Mouse (Mus musculus): ENCODE data around the gene Cers6. TPM values are rescaled to one million over a fixed set of nuclear protein-coding genes. Genes with fewer than 3 reads are reported as not detected.

The Cers6 gene
- polyA plus RNA-seq, 1 experiment from 2014 or later, result 21.5 TPM

DNA sequence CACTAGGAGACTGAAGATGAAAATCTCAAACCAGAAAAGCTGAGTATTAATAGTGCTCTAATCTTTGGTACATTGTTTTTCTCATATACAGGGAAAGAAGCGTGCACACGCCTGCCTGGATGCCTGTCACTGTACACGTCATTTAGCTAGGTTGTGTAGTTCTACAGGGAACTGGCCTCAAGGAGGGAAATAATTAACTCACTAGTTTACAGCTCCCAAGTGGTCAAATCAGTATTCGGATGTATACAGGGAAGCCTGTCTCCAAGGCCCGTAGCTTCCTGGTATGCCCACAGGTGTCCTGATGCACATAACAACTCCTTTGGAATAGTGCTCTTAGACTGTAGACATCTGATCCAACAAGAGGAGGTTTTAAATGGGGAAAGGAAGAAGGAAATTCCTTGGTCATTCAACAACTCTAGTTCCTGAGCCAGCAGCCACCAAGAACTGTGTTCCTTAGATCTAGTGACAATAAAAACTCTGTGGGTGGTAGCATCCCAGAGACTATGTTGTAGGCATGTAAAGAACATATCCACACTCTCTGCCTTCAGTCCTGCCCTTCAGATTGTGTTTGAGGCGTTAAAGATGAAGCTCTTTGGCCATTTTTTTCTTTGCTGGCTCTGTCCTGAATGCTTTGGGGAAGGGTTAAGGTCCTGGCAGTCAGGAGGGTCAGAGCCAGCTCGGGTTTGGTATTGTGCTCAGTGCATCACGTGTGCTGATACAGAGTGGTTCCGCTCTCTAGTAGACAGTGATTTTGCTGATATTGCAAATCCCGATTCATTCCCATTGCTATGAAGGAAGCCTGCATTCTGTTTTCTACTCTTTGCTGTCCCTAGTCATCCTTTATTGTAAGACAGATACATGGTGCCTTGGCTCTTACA lies 65.9 kb downstream of the Cers6 start:
- 70% methylated on average over 10 of the region's 10 CpGs for WGBS
- H3K27ac ChIP-seq, result no peak overlapping the region
- no peak overlapping the region for H3K4me3 ChIP-seq (replicated peaks)
- H3K4me1 ChIP-seq (replicated peaks), result peaks cover 16% of the 10 kb centered on the region
- H3K4me2 ChIP-seq, result no peak overlapping the region
- no peak overlapping the region for H3K9ac ChIP-seq (replicated peaks)
- ATAC-seq (ENCODE audit: insufficient number of reproducible peaks, insufficient read depth, low FRiP score, low TSS enrichment, low read depth), result no peak
- H3K27me3 ChIP-seq, result no peaks in the 10 kb centered on the region
- H3K36me3 ChIP-seq, result no peaks in the 10 kb centered on the region
- H3K9me3 ChIP-seq, result no peaks in the 10 kb centered on the region

DNA sequence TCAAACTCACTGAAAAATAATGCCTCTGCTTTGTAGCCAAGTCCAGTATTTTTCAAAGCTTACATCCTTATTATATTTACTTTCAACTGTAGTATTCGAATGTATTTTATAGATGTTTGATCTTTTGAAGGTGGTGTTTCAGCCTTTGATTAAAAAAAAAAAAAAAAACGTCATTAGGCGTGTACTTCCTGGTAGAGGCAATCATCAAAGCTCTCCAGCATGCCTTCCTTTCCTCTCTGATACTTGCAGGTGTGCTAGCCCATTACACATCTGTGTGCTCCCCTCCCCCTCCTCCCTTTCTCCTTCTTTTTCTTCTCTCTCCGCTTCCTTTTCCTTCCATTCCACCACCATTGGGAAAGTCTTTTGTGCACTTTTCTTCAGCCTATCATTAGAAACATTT lies 71.0 kb downstream of the Cers6 start:
- Histone ChIP-seq H3K27ac (no peak overlapping the region), H3K27me3 (no peaks in the 10 kb centered on the region), H3K4me2 (no peak overlapping the region), H3K4me1 (replicated peaks) (peaks cover 3% of the 10 kb centered on the region; the same call in 1 of the 2 replicates), H3K9ac (replicated peaks) (no peak overlapping the region), H3K4me3 (replicated peaks) (no peak overlapping the region), H3K36me3 (peaks cover under 1% of the 10 kb centered on the region; the same call in 1 of the 2 replicates), H3K9me3 (0 out of 2 replicates have a peak, but pooled peaks cover 1% of the 10 kb centered on the region)
- ATAC-seq (ENCODE audit: insufficient number of reproducible peaks, insufficient read depth, low FRiP score, low TSS enrichment, low read depth), result no peak
- WGBS, result 53% methylated on average over 4 of the region's 4 CpGs

- WGBS, result 82% methylated on average over 4 of the region's 4 CpGs
- peaks cover 2% of the 10 kb centered on the region; the same call in 1 of the 2 replicates for H3K4me1 ChIP-seq (replicated peaks)
- 0 out of 2 replicates have a peak, but pooled peaks cover 4% of the 10 kb centered on the region for H3K9me3 ChIP-seq
- no peak for ATAC-seq (ENCODE audit: insufficient number of reproducible peaks, insufficient read depth, low FRiP score, low TSS enrichment, low read depth)
- H3K27ac ChIP-seq, result no peak overlapping the region
- H3K4me3 ChIP-seq (replicated peaks), result no peak overlapping the region
- H3K36me3 ChIP-seq, result peaks cover 4% of the 10 kb centered on the region; the same call in 1 of the 2 replicates
- no peak overlapping the region for H3K9ac ChIP-seq (replicated peaks)
- no peak overlapping the region for H3K4me2 ChIP-seq
- H3K27me3 ChIP-seq, result no peaks in the 10 kb centered on the region
Measured at GRCm38 (mm10) chr2:68932656-68933055, 71.4 kb downstream of the Cers6 start.

DNA sequence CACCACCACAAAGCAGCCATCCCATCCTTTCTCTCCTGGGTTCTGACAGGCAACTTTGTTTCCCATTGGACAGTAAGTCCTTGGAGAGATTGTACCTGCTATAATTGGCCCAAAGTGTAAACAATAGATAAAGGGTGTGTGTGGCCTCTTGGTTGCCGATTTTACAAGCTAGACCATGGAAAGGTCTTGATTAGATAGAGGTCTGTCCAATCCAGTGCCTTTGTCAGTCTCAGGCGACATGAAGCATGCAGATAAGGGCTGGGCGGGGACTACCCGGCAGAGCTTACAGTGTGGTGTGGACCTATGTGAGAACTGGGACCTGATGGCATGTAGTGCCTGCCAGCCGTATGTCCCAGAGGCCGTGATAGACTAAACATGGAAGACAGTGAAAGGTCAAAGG lies 73.4 kb downstream of the Cers6 start:
- Histone ChIP-seq H3K4me2 (no peak overlapping the region), H3K9me3 (0 out of 2 replicates have a peak, but pooled peaks cover 4% of the 10 kb centered on the region), H3K27ac (no peak overlapping the region), H3K4me1 (replicated peaks) (peaks cover 2% of the 10 kb centered on the region; the same call in 1 of the 2 replicates), H3K9ac (replicated peaks) (no peak overlapping the region), H3K27me3 (no peaks in the 10 kb centered on the region), H3K4me3 (replicated peaks) (no peak overlapping the region), H3K36me3 (peaks cover 4% of the 10 kb centered on the region; the same call in 1 of the 2 replicates)
- 79% methylated on average over 6 of the region's 6 CpGs for WGBS
- ATAC-seq (ENCODE audit: insufficient number of reproducible peaks, insufficient read depth, low FRiP score, low TSS enrichment, low read depth), result no peak

GRCm38 (mm10) chr2:68935721-68936294 lies 74.6 kb downstream of the Cers6 start:
- Histone ChIP-seq H3K9me3 (0 out of 2 replicates have a peak, but pooled peaks cover 4% of the 10 kb centered on the region), H3K27me3 (no peaks in the 10 kb centered on the region), H3K9ac (replicated peaks) (no peak overlapping the region), H3K4me2 (no peak overlapping the region), H3K27ac (no peak overlapping the region), H3K4me1 (replicated peaks) (no peaks in the 10 kb centered on the region; the same call in 1 of the 2 replicates), H3K36me3 (peaks cover 4% of the 10 kb centered on the region; the same call in 1 of the 2 replicates), H3K4me3 (replicated peaks) (no peak overlapping the region)
- WGBS, result 89% methylated on average over 2 of the region's 2 CpGs
- no peak for ATAC-seq (ENCODE audit: insufficient number of reproducible peaks, insufficient read depth, low FRiP score, low TSS enrichment, low read depth)

GRCm38 (mm10) chr2:68936773-68937172 lies 75.5 kb downstream of the Cers6 start:
- H3K36me3 ChIP-seq, result peaks cover 4% of the 10 kb centered on the region; the same call in 1 of the 2 replicates
- H3K9me3 ChIP-seq, result 0 out of 2 replicates have a peak, but pooled peaks cover 7% of the 10 kb centered on the region
- no peak overlapping the region for H3K4me3 ChIP-seq (replicated peaks)
- no peaks in the 10 kb centered on the region for H3K27me3 ChIP-seq
- no peak overlapping the region for H3K9ac ChIP-seq (replicated peaks)
- WGBS, result 93% methylated on average over 4 of the region's 4 CpGs
- ATAC-seq (ENCODE audit: insufficient number of reproducible peaks, insufficient read depth, low FRiP score, low TSS enrichment, low read depth), result no peak
- H3K4me2 ChIP-seq, result no peak overlapping the region
- no peak overlapping the region for H3K27ac ChIP-seq
- H3K4me1 ChIP-seq (replicated peaks), result no peaks in the 10 kb centered on the region; the same call in 1 of the 2 replicates

DNA sequence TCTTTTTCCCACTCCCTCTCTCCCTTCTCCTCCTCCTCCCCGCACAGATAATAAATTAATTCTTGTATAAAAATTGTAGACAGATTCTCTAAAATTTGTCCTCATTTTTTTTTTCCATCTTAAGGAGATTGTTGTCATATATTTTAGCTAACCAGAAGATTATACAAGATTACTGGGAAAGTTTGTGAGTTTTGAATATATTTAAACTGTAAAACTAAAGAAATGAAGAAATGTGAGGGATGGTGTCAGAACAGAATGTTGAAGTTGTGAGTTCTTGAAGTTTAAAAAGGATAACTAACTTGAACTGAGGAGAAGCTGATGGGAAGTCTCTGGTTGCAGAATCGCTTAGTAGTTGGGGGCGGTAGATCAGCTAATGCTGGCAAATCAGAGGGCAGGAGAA lies 76.6 kb downstream of the Cers6 start:
- Histone ChIP-seq H3K27ac (no peak overlapping the region), H3K27me3 (no peaks in the 10 kb centered on the region), H3K4me1 (replicated peaks) (no peaks in the 10 kb centered on the region), H3K9me3 (0 out of 2 replicates have a peak, but pooled peaks cover 7% of the 10 kb centered on the region), H3K4me3 (replicated peaks) (no peak overlapping the region), H3K9ac (replicated peaks) (no peak overlapping the region), H3K36me3 (peaks cover 4% of the 10 kb centered on the region; the same call in 1 of the 2 replicates), H3K4me2 (no peak overlapping the region)
- 97% methylated on average over 3 of the region's 3 CpGs for WGBS
- ATAC-seq (ENCODE audit: insufficient number of reproducible peaks, insufficient read depth, low FRiP score, low TSS enrichment, low read depth), result no peak

DNA sequence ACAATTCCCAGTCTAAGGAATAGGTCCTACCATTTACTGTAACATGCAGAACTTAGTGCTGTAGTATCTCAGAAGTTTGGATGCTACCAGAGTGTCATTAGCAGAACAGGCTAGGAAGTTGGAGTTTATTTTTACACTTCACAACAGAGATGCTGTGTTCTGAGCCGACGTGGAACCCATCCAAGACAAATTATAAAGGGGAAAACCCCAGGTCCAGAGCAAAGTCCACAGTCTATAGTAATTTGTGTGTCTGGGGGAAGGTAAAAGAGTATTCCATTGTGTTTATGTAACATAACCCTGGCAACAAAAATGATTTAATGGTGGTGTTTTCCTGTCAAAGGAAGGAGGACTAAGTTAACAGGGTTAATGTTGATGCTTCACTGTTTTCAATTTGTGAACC lies 83.7 kb downstream of the Cers6 start:
- H3K27ac ChIP-seq, result no peak overlapping the region
- H3K4me3 ChIP-seq (replicated peaks), result no peak overlapping the region
- no peak overlapping the region for H3K9ac ChIP-seq (replicated peaks)
- 0 out of 2 replicates have a peak, but pooled peaks cover 3% of the 10 kb centered on the region for H3K9me3 ChIP-seq
- WGBS, result 66% methylated on average over 2 of the region's 2 CpGs
- H3K27me3 ChIP-seq, result no peaks in the 10 kb centered on the region
- no peaks in the 10 kb centered on the region for H3K4me1 ChIP-seq (replicated peaks)
- no peak for ATAC-seq (ENCODE audit: insufficient number of reproducible peaks, insufficient read depth, low FRiP score, low TSS enrichment, low read depth)
- no peak overlapping the region for H3K4me2 ChIP-seq
- H3K36me3 ChIP-seq, result peaks cover 10% of the 10 kb centered on the region; the same call in 1 of the 2 replicates

GRCm38 (mm10) chr2:68945976-68946375 lies 84.7 kb downstream of the Cers6 start:
- H3K4me2 ChIP-seq, result no peak overlapping the region
- no peaks in the 10 kb centered on the region for H3K27me3 ChIP-seq
- H3K4me1 ChIP-seq (replicated peaks), result no peaks in the 10 kb centered on the region
- peaks cover 10% of the 10 kb centered on the region; the same call in 1 of the 2 replicates for H3K36me3 ChIP-seq
- H3K27ac ChIP-seq, result no peak overlapping the region
- no peak for ATAC-seq (ENCODE audit: insufficient number of reproducible peaks, insufficient read depth, low FRiP score, low TSS enrichment, low read depth)
- 80% methylated on average over 2 of the region's 2 CpGs for WGBS
- H3K4me3 ChIP-seq (replicated peaks), result no peak overlapping the region
- no peak overlapping the region for H3K9ac ChIP-seq (replicated peaks)
- H3K9me3 ChIP-seq, result 0 out of 2 replicates have a peak, but pooled peaks cover 3% of the 10 kb centered on the region

DNA sequence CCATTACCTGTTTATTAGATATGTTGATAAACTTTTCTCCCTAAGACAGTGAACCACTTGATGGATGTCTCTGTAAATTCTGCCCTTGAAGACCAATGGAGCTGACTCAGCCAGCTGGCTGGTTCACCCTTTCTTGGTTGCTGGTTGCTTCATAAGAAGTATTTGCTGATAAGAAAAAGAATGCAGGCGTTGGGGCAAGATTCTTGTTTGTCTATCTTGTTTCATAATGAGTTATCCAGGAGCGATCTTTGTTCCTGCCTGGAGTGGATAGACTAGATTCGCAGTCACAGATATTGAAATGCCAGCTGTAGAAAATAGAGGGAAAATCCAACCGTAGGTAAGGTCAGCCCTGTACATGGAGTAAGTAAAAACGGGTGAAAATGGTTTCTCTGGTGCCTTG lies 85.6 kb downstream of the Cers6 start:
- no peak overlapping the region for H3K27ac ChIP-seq
- no peak overlapping the region for H3K9ac ChIP-seq (replicated peaks)
- H3K4me1 ChIP-seq (replicated peaks), result no peaks in the 10 kb centered on the region
- no peak overlapping the region for H3K4me2 ChIP-seq
- H3K4me3 ChIP-seq (replicated peaks), result no peak overlapping the region
- WGBS, result 91% methylated on average over 5 of the region's 5 CpGs
- no peaks in the 10 kb centered on the region for H3K27me3 ChIP-seq
- no peaks in the 10 kb centered on the region; the same call in 1 of the 2 replicates for H3K9me3 ChIP-seq
- H3K36me3 ChIP-seq, result peaks cover 10% of the 10 kb centered on the region; the same call in 1 of the 2 replicates
- ATAC-seq (ENCODE audit: insufficient number of reproducible peaks, insufficient read depth, low FRiP score, low TSS enrichment, low read depth), result no peak

GRCm38 (mm10) chr2:68949137-68949536 lies 87.9 kb downstream of the Cers6 start:
- no peaks in the 10 kb centered on the region; the same call in 1 of the 2 replicates for H3K9me3 ChIP-seq
- H3K27ac ChIP-seq, result no peak overlapping the region
- H3K4me1 ChIP-seq (replicated peaks), result no peaks in the 10 kb centered on the region
- H3K36me3 ChIP-seq, result peaks cover 10% of the 10 kb centered on the region; the same call in 1 of the 2 replicates
- no peak overlapping the region for H3K4me2 ChIP-seq
- H3K4me3 ChIP-seq (replicated peaks), result no peak overlapping the region
- no peak for ATAC-seq (ENCODE audit: insufficient number of reproducible peaks, insufficient read depth, low FRiP score, low TSS enrichment, low read depth)
- H3K27me3 ChIP-seq, result no peaks in the 10 kb centered on the region
- WGBS, result 98% methylated on average over 2 of the region's 2 CpGs
- H3K9ac ChIP-seq (replicated peaks), result no peak overlapping the region
